Mouse (Mus musculus) monocyte, adult 5-6 weeks (primary cell): ENCODE data around the gene Tmem175. TPM values are rescaled to one million over a fixed set of nuclear protein-coding genes. Genes with fewer than 3 reads are reported as not detected.

ENCODE experiments used
- ATAC-seq: fragments of 153-309, 156-312 bp; replicated peaks from 2 replicates; pipeline ENCODE4 v1.8.0; 2017; ENCODE audit warnings: mild to moderate bottlenecking; ENCODE audit not compliant: low TSS enrichment, insufficient number of reproducible peaks, severe bottlenecking, poor library complexity, low FRiP score
- total RNA-seq: library from RNA; stranded (forward); fragments of 200-1000, 200-491, 200-594 nt; gene quantifications from 3 replicates; pipeline ENCODE4 v1.2.3, GENCODE M21; 2017

Gene Tmem175
- total RNA-seq, 1 experiment from 2014 or later = 3.9 TPM

DNA sequence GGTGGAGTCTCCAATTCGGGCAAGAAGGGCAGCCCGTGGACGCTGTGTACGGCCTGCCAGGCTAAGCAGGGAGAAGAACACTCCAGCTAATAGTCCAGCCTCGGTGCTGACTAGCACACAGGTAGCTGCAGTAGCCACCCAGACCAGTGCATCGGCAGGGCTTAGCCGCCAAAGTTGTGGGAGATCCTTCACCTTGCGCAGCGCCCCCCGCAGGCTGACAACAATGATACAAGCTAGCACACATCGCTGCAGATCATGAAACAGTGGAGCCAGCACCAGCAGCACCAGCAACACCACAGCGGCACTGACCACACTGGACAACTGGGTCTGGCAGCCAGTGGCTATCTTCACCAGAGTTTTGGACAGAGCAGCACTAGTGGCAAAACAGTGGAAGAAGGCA lies 42.2 kb downstream of the Tmem175 start:
- no peak for ATAC-seq

DNA sequence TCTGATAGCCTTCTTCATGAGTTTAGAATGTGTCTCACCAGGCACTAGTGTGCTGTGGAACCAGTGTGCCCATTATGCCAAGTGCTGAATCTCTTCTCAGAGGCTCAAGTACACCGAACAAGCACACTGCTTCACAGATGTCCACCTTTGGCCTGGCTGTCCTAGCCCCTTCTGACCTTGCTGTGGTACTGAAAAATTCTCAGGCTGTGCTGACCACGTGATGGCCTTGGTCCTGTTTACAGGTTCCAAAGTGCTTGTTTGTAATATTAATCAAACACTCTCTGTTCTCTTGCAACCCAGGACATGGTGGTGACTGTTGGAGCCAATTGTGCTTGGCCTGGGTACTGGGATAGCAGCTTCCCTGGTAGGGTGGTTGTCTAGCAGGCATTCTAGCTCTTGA lies 45.1 kb downstream of the Tmem175 start:
- ATAC-seq = no peak

DNA sequence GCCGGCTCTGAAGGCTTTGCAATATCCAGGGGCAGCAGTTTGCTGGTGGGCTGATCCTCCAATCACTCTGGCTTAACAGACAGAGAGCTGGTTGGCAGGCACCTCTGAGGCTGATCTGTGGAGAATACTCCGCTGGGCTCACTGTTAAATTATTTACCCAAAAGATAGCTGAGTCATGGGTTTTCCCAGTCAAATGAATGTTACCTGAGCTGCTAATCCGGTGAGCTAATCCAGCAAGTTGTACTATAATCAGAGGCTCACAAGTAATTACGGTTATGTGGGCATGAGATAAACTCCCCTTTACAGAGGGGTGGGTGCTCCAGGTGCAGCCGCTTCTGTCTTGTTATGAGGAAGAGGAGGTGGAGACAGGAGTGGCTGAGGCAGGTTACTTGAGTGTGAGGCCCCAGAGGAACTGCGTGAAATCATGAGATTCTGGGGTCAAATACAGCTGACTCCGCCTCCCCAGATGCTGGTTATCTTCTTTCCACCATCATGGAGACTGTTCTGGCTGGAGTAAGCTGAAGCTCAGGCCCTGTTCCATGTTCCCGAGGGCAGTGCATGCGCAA lies 45.8 kb downstream of the Tmem175 start, which contains the start of gene Slc26a1:
TSS of gene Slc26a1 (minus strand) at position 319 of the 566 bp plus-strand sequence.
- no peak for ATAC-seq

DNA sequence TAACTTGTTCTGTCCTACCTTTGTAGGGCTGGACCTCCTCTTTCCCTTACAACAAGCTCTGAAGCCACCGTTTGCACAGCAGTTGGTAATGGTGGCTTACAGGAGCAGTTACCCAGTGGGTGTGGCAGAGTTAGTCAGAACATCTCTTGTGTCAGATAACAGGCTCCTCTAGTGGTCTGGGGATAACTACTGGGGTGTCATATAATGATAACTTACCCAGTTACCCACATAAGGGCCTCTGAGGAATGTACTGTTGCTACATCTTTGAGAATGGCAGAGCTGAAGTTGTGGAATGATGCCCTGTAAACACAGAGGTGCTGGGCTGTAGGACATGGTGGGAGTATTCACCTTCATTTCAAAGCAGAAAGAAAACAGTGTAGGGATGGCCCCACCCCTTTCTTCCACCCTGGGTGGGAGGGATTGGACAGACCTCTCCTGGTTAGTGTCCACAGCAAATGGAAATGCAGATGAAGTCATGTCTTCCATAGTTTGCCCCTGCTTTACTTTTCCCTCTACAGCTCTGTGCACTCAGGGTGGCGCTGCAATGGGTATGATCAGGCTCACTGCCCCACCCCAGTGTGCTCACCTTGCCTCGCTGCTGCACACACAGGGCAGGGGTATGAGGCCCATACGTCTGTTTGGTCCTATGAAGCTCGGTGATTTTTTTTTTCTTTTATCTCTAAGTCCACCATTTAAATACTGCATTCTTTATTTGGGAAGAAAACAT lies 47.4 kb downstream of the Tmem175 start:
- ATAC-seq = no peak

DNA sequence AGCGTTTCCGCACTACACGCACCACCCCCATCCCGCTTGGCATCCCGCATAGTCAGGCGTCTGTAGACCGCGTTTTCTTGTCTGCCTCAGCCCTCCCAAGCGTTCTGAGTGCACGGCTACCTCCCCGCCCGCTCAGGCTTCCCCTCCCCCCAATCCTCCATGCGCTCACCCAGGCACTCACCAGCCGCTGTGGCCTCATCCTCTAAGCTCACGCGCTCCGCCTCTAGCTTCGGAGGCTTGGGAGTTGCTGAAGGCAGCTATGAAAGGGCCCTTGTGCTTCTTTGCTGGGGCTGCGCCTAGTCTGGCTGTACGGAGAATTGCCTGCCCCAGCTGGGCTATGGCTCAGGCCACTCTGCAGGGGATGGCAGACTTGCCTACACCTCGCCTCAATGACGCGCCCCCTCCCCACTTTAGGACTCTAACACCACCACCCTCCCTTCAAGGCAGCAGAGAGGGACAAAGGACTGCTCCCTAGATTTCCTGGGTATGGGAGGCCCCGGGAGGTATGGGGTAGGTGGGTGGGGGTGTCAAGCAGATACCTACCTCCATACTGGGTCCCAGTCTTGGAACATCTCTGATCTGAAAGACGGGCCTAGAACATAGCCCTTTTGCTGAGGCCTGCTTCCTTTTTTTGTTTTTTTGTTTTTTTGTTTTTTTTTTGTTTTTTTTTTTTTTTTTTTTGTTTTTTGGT lies 48.2 kb downstream of the Tmem175 start:
- no peak for ATAC-seq

DNA sequence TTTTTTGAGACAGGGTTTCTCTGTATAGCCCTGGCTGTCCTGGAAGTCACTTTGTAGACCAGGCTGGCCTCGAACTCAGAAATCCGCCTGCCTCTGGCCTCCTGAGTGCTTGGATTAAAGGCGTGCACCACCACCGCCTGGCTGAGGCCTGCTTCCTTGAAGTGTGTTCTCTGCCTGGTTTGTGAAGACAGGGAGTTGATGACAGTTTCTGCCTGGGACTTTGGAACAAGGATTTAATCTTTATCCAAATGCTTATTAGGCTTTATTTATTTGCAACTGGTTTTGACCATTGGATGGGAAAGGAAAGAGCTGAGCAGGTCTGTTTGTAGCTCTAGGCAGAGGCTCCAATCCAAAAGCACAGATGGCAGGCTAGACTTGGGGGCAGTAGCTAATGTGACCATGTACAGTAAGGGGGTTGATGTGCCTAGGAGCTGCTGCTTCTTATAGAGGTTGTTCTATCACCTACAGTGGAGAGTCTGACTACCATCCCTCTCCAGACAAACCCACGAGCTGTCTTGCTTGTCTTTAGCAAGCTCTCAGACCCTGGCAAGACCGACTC lies 48.8 kb downstream of the Tmem175 start:
- ATAC-seq = no peak

DNA sequence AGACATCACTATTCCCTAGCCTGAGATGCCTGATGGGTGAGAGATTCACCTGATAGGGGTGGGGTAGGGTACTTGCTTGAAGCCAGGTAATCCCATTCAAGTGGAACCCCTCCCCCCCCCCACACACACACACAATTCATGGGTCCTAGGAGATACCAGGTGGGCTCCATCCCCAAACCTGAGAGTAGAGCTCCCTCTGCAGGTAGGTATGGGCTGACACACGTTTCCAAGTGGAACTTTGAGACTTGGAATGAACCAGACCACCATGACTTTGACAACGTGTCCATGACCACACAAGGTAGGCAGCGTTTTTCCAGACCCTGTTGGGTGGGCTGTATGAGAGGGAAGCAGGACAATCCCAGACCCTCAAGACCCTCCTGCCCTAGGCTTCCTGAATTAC lies 50.3 kb downstream of the Tmem175 start:
- ATAC-seq = no peak

DNA sequence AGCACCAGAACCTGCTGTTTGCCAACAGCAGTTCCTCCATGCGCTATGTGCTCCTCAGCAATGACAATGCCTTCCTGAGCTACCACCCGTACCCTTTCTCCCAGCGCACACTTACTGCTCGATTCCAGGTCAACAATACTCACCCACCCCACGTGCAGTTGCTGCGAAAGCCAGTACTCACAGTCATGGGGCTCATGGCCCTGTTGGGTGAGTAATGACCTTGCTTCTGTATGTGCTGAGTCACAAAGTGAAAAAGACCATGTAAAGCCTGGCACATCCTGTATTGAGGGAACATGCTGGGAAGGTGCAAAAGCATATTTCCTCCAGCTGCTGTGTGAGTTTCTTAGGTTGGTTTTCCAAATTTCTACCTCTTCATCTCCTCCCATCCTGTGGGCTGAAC lies 51.3 kb downstream of the Tmem175 start:
- ATAC-seq = no peak

DNA sequence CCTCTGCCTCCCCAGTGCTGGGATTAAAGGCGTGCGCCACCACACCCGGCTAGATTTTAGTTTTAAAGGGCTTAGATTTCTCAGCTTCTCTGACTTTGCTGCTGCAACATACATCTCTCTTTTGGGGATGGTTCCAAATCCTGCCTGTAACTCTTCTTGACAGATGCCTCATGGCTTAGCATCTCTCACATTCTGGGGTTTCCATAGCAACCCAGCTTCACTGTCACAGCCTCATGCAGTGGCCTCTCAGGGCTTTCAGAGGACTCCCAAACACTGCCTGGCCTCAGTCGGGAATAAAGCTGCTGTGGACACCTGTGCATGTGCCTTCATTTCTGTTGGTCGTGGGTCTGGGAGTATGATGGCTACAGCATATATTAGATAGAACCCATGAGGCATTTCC lies 59.5 kb downstream of the Tmem175 start:
- no peak for ATAC-seq

DNA sequence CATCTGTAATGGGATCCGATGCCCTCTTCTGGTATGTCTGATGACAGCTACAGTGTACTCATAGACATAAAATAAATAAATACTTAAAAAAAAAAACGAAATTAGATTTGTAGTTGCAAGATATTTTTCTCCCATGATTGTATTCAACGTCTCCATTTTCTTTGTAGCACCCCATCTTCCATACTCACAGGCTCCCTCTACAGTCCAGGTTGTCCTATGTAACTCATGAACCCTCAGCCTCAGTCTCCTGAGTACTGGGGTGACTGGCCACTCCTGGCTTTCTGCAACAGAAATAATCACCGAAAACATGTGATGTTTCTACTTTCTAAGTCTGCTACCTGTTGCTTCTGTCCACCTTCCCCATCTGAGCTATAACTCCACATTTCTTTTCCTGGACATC lies 61.6 kb downstream of the Tmem175 start:
- no peak for ATAC-seq

DNA sequence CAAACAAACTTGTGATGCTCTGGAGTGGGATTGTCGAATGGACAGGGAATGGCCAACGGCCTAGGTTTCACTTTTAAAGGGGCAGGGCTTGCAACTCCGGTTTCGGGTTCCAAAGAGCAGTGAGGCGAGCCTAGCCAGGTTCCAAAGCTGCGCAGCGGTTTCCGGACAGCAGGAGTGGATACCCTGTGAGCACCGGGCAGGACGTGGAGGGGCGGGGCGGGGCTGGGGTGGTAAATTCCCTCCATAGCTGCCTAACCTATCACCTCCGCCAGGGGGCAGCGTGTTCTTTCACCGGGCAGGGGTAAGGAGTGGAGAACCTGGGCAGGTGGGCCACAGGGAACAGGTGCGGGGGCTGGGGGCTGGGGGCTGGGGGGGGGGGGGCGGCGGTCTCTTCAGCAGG lies 62.7 kb downstream of the Tmem175 start, which contains the start of gene Fgfrl1:
TSS of gene Fgfrl1 (plus strand) at position 112 of the 400 bp plus-strand sequence.
- ATAC-seq = no peak; the same call in 1 of the 2 replicates

DNA sequence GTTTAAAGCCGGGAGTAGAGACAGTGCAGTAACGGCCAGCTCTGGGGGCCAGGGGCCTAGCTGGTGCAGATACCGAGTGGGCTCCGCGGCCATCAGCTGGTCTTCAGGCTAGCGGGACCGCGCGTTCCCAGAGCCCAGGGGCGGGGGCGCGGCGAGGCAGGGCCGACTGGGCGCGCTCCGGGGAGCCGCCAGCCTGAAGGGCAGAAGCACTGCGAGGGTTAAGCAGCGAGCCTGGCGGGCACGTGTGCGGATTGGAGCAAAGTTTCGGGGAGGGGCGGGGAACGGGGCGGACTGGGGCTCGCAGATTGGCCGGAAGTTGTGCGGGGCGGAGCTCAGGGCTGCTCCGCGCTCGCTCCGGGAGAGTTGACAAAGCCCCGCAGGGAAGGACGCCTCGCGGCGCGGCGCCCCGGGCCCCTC lies 64.3 kb downstream of the Tmem175 start:
- peak; percentile 81 for ATAC-seq

DNA sequence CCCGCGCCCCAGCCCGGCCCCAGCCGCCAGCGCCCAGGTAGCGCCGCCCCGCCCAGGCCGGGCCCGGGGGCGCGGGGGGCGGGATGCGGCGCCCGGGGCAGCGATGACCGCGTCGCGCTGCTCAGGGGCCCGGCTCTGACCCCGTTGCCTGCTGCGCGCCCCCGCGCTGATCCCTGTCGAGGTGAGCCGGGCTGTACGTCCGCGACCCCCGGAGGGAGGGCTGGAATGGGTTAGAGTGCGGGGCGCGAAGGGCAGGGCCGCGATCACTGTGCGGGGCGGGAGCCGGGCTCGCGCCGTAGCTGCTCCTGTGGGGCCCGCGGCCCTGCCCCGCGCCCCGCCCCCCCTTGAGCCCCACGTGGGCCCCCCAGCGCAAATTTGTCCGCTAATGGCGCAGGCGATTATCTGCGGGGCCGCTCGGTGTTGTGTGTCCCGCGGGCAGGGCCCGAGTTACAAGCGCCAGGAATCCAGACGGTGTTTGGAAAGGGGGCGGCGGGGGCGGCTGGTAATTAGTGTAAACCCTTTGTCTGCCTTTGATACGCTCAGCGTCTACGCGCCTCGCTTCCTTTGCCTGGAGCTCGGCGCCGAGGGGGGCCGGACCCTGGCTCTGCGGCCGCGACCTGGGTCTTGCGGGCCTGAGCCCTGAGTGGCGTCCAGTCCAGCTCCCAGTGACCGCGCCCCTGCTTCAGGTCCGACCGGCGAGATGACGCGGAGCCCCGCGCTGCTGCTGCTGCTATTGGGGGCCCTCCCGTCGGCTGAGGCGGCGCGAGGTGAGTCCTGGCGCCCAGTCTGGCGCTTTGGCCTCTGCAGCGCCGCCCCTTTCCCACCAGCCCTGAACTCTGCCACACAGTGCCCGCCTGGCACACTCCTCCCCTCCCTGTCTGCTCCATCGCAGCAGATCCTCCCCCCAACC lies 65.0 kb downstream of the Tmem175 start:
- ATAC-seq = no peak

DNA sequence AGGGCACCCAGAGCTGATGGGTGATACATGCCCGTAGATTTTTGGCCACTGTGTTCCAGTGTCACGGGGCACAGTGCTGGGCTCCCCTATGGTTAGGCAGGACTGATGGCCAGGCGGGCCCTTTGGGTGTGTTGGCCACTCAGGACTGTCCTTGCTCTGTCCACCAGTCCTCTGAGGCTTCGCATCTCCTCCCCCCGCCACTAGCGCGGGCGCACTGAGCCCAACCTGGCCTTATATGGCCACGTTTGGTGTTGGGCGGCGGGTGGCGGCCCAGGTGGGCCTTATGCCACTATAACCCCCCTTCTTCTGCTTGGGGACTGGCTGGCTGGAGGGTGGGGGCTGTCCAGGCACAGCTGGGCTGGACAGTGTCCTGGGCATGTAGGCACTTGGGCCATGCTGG lies 66.3 kb downstream of the Tmem175 start:
- ATAC-seq = no peak

DNA sequence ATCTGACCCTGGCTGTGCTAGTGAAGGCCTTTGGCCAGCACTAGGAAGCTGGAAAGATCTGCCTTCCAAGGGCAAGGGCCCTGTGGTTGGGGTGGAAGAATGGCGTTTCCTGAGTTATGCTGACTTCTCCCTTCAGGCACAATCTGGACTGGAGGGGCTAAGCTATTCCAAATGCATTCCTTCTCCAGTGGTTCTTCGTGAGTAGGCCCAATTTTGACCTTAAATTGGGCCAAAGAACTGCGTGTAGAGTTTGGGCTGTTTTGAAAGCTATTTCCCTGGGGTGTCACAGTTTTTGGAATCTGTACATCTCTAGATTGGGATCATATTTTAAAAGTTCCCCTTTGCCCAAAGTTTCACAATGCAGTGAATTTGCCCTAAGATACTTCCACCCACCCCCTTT lies 67.0 kb downstream of the Tmem175 start:
- ATAC-seq = no peak

DNA sequence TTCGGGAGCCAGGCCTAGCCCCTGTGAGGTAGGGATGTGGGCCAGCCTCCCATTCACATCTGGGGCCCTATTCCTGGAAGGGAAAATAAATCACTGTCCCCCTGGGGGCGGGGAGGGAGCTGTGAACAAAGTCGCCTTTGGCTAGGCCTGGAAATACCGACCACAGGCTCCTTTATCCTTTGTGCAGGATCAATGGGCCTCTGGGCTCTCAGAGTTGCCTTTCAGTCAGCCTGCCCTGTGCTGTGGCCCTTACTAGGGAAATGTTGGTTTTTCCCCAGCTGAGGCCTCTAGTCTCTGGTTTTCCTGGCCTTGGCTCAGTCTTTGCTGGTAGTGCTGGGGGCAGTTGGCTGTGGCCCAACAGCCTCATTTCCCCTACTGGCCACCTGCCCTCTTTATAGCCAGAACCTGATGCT lies 67.8 kb downstream of the Tmem175 start:
- no peak for ATAC-seq
